Mouse (Mus musculus) megakaryocyte, embryonic 14.5 days (primary cell): ENCODE measurements around the gene Sprr1a. TPM values are rescaled to one million over a fixed set of nuclear protein-coding genes. Genes with fewer than 3 reads are reported as not detected.

ENCODE experiments used
- H3K27me3 ChIP-seq: replicated peaks from 2 replicates; pipeline ENCODE3; 2012; ENCODE audit warnings: inconsistent platforms
- H3K36me3 ChIP-seq: replicated peaks from 2 replicates; pipeline ENCODE3; 2012; ENCODE audit warnings: low read length, inconsistent platforms, mixed read lengths
- H3K4me1 ChIP-seq: 2 replicates; pipeline ENCODE4 v1.6.1; 2012; ENCODE audit warnings: inconsistent platforms
- H3K4me3 ChIP-seq: replicated peaks from 2 replicates; pipeline ENCODE3; 2012; ENCODE audit warnings: moderate library complexity, mild to moderate bottlenecking, inconsistent platforms
- H3K9me3 ChIP-seq: 2 replicates; pipeline ENCODE4 v1.6.1; 2012; ENCODE audit warnings: inconsistent platforms
- FLI1 ChIP-seq: IDR thresholded peaks from 2 replicates; pipeline ENCODE4 v1.6.1; 2012; ENCODE audit warnings: low read length, inconsistent platforms, mixed read lengths
- GATA1 ChIP-seq: IDR thresholded peaks from 3 replicates; pipeline ENCODE4 v1.6.1; 2012; ENCODE audit warnings: mixed read lengths, low read length, inconsistent platforms, borderline replicate concordance
- polyA plus RNA-seq: library from polyadenylated mRNA; stranded (reverse); fragments of >175 nt; gene quantifications from 2 replicates; pipeline ENCODE4 v1.2.3, GENCODE M21; 2012; ENCODE audit warnings: low replicate concordance; ENCODE audit not compliant: insufficient read depth

Gene Sprr1a
- polyA plus RNA-seq, 1 experiment = not detected

GRCm38 (mm10) chr3:92466576-92466975 is 19.1 kb downstream of the Sprr1a start:
- H3K36me3 ChIP-seq = no peaks in the 10 kb centered on the region
- no peak overlapping the region for H3K4me3 ChIP-seq
- TF ChIP-seq FLI1 (no peak), GATA1 (no peak)
- no peaks in the 10 kb centered on the region for H3K9me3 ChIP-seq
- H3K4me1 ChIP-seq = no peaks in the 10 kb centered on the region
- H3K27me3 ChIP-seq = no peaks in the 10 kb centered on the region

DNA sequence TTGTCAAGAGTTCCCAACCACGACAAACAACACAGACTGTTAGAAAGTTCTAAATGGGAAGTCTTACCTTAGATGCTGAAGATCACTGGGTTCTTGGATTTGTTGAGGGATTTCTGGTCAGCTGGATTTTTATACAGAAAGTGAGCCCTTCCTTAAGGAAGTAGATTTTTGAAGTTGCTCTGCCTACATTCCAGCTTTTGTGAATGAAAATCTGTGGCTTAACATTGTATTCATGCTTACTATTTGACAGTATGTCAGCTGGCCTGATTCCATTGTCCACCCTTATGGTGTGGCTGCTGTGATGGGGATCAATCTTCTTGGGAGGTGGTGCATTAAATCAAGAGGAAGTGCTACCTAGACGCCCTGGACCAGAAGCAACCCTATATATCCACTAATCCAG is 27.1 kb downstream of the Sprr1a start, which contains the start of gene Sprr3:
Gene Sprr3 (minus strand): TSS at position 101 of the 400 bp plus-strand sequence.
- Histone ChIP-seq H3K9me3 (no peaks in the 10 kb centered on the region), H3K36me3 (no peaks in the 10 kb centered on the region), H3K4me3 (no peak within 1 kb of the TSS), H3K27me3 (no peaks in the 10 kb centered on the region), H3K4me1 (no peaks in the 10 kb centered on the region)
- TF ChIP-seq GATA1 (no peak), FLI1 (no peak)

- H3K4me1 ChIP-seq = no peaks in the 10 kb centered on the region
- no peak overlapping the region for H3K4me3 ChIP-seq
- H3K36me3 ChIP-seq = no peaks in the 10 kb centered on the region
- H3K27me3 ChIP-seq = no peaks in the 10 kb centered on the region
- no peak for TF ChIP-seq FLI1
- TF ChIP-seq GATA1 = no peak
- no peaks in the 10 kb centered on the region for H3K9me3 ChIP-seq
Measured at GRCm38 (mm10) chr3:92455151-92455550, 30.5 kb downstream of the Sprr1a start.

- H3K27me3 ChIP-seq = no peaks in the 10 kb centered on the region
- no peak for TF ChIP-seq GATA1
- no peak for TF ChIP-seq FLI1
- no peaks in the 10 kb centered on the region for H3K9me3 ChIP-seq
- H3K36me3 ChIP-seq = no peaks in the 10 kb centered on the region
- H3K4me3 ChIP-seq = no peak overlapping the region
- no peaks in the 10 kb centered on the region for H3K4me1 ChIP-seq
Measured at GRCm38 (mm10) chr3:92440177-92440576, 45.5 kb downstream of the Sprr1a start.

- no peaks in the 10 kb centered on the region for H3K36me3 ChIP-seq
- H3K4me3 ChIP-seq = no peak within 1 kb of the TSS
- H3K9me3 ChIP-seq = no peaks in the 10 kb centered on the region
- no peaks in the 10 kb centered on the region for H3K27me3 ChIP-seq
- no peaks in the 10 kb centered on the region for H3K4me1 ChIP-seq
- TF ChIP-seq GATA1 (no peak), FLI1 (no peak)
Measured at GRCm38 (mm10) chr3:92438689-92439088, 47.0 kb downstream of the Sprr1a start, which contains the start of gene Sprr1b. Gene Sprr1b, minus strand, starts transcription at chr3:92438789.

Other genes with a start within 250 kb of the Sprr1a start
- not detected in 2 replicates for gene Sprr2a3, start 200.5 kb downstream of the Sprr1a start, polyA plus RNA-seq
- gene Sprr2b, start 169.3 kb downstream of the Sprr1a start, polyA plus RNA-seq = not detected in 2 replicates
- not detected in 2 replicates for gene Sprr2d, start 146.8 kb downstream of the Sprr1a start, polyA plus RNA-seq
- not detected in 2 replicates for gene Sprr2e, start 133.8 kb downstream of the Sprr1a start, polyA plus RNA-seq
- not detected in 2 replicates for gene Sprr2f, start 120.7 kb downstream of the Sprr1a start, polyA plus RNA-seq
- gene Sprr2h, start 100.2 kb downstream of the Sprr1a start, polyA plus RNA-seq = not detected in 2 replicates
- gene Sprr2i, start 77.9 kb downstream of the Sprr1a start, polyA plus RNA-seq = not detected in 2 replicates
- not detected in 2 replicates for gene Sprr2j-ps, start 67.8 kb downstream of the Sprr1a start, polyA plus RNA-seq
- gene Gm9774, start 56.5 kb downstream of the Sprr1a start, polyA plus RNA-seq = 10.6 and 37.8 TPM in 2 replicates
- not detected in 2 replicates for gene Sprr2k, start 53.3 kb downstream of the Sprr1a start, polyA plus RNA-seq
- gene Sprr1b, start 47.1 kb downstream of the Sprr1a start, polyA plus RNA-seq = not detected in 2 replicates
- not detected in 2 replicates for gene Sprr3, start 27.2 kb downstream of the Sprr1a start, polyA plus RNA-seq
- not detected in 2 replicates for gene Sprr4, start 14.6 kb upstream of the Sprr1a start, polyA plus RNA-seq
- gene 2310046K23Rik, start 48.6 kb upstream of the Sprr1a start, polyA plus RNA-seq = not detected in 2 replicates
- not detected in 2 replicates for gene Ivl, start 87.8 kb upstream of the Sprr1a start, polyA plus RNA-seq
- gene Smcp, start 103.1 kb upstream of the Sprr1a start, polyA plus RNA-seq = not detected in 2 replicates
- not detected in 2 replicates for gene 2210017I01Rik, start 121.6 kb upstream of the Sprr1a start, polyA plus RNA-seq
- gene Lce6a, start 135.8 kb upstream of the Sprr1a start, polyA plus RNA-seq = not detected in 2 replicates
- not detected in 2 replicates for gene Lce1a1, start 162.4 kb upstream of the Sprr1a start, polyA plus RNA-seq
- gene Lce1b, start 171.0 kb upstream of the Sprr1a start, polyA plus RNA-seq = not detected in 2 replicates
- gene Lce1a2, start 184.4 kb upstream of the Sprr1a start, polyA plus RNA-seq = not detected in 2 replicates
- not detected in 2 replicates for gene Lce1c, start 193.4 kb upstream of the Sprr1a start, polyA plus RNA-seq
- not detected in 2 replicates for gene Lce1d, start 201.3 kb upstream of the Sprr1a start, polyA plus RNA-seq
- not detected in 2 replicates for gene Lce1e, start 223.2 kb upstream of the Sprr1a start, polyA plus RNA-seq
- not detected in 2 replicates for gene Lce1f, start 234.5 kb upstream of the Sprr1a start, polyA plus RNA-seq